Mouse (Mus musculus) bone marrow macrophage, adult 2 months (primary cell): ENCODE data around the gene Errfi1.
A peak's percentile ranks its signal among the peaks of the same experiment; 100 is the strongest.

Experiments used
- CTCF ChIP-seq: IDR thresholded peaks from 2 replicates; pipeline ENCODE4 v1.5.1; 2012; ENCODE audit warnings: low read depth, mild to moderate bottlenecking, low read length, moderate library complexity
- POLR2A ChIP-seq: IDR thresholded peaks from 2 replicates; pipeline ENCODE4 v1.6.1; 2012; ENCODE audit warnings: mild to moderate bottlenecking, low read depth, low read length, borderline replicate concordance

GRCm38 (mm10) chr4:150909451-150910156, 55.9 kb downstream of the Errfi1 start:
- TF ChIP-seq CTCF (no peak), POLR2A (0 out of 2 replicates have a peak, but pooled peaks have one; percentile 31)
